Mouse (Mus musculus): Measurements from ENCODE around the gene Fez2.

Fez2 gene

DNA sequence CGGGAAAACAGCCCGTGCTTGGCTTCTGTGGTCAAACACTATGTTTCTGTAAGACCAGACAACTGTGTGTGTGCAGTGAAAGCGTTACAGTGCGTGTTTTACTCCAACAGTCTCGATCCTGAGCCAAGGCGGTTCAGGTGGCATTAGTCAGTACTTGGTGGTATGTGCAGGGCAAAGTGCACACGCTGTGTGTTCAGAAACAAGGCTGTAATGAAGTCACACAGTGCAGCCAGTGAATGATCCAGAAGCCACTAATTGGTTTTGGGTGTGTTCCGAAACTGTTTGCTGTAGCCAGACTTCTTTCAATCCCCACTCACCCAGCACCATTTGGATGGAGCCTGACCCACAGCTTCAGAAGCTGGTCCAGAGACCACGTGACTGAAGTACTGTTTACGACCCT lies 9.6 kb downstream of the Fez2 start:
- DNase-seq (ENCODE audit: extremely low read depth, low read depth, low spot score) = no peak

DNA sequence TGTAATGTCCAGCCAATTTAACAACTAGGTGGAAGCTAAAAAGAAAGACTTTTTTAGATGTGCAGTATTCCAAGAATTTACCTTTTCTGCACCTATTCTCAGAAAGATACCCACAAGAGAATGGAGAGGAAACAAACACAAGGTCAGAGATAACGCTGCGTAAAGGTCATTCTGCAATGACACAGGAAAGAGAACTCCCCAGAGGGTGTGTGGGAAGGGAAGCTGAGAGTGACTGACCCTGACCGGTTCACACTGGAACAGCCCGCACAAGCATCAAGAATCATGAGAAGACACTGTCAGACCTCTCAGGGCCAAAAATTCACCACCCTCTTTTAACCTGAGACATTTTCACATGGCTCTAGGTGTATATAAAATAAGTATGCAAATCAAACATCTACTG lies 10.4 kb downstream of the Fez2 start:
- DNase-seq (ENCODE audit: extremely low read depth, low read depth, low spot score) = no peak

DNA sequence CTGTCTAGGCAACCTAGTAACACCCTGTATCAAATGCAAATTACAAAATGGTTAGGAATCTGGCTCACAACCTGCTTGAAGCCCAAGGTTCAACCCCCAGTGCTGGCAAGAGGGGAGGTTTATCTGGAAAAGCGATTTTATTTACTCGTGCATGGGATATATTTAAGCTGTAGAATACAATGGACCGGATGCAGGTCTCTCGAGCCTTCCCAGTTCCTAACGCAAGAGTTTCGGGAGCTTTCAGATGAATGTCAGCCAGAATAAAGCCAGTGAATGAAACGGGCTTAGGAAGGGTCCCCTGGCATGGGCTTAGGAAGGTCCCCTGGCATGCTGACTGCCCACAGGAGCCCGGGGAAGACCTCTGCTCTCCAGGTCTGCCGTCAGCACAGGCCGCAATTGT lies 11.1 kb downstream of the Fez2 start:
- DNase-seq (ENCODE audit: extremely low read depth, low read depth, low spot score) = no peak

DNA sequence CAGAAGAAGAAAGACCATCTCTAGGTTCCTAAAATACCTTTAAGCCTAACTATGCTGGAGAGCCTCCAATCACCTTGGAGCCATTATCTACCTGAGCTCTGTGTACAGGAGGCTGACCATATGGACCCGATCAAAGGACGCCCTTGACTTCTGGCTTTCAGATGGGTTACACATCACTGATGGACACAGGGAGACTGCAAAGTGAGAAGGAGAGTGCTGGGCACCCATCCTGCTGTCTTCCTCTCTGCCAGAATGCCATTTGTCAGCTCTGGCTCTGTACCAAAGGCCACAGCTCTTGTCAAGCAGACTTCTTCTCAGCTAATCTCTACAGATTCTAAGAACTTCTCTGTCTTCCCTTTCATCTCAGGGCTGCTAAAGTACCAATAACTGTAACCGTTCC lies 12.6 kb downstream of the Fez2 start:
- no peak for DNase-seq (ENCODE audit: extremely low read depth, low read depth, low spot score)

DNA sequence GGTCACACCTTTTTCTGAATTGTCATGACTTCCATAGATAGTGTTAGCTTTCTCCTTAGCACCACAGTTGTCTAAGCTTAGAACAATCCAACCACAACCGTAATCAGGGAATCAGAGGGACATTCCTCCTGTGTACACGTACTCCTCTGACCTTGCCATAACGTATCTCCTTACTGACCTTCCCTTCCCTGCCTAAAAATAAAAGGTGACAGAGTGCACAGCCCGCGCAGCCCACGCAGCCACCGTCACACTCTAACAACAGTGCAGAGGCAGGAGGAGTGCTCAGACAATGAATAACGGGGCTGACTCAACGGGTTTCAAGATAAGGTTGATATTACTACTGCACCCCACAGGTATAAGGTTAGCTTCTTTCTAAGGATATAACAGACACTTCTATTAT lies 14.1 kb downstream of the Fez2 start:
- no peak for DNase-seq (ENCODE audit: extremely low read depth, low read depth, low spot score)

DNA sequence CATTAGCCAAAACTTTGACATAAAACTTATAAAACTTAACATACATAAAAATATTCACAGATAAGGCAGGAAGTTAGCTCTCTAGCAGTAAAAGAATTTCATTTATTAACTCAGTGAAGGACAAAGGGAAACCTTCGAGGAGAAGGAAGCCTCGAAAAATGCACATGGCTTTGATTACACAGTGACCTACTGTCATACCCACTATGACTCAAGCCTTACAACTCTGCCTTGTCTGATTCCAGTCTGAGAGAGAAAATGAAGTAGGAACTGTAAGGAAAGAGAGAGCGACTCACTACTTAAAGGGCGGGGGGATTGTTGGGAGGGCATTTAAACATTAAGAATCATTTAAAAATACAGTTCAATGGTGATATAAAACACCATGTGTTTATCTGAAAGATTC lies 14.7 kb downstream of the Fez2 start:
- DNase-seq (ENCODE audit: extremely low read depth, low read depth, low spot score) = no peak

DNA sequence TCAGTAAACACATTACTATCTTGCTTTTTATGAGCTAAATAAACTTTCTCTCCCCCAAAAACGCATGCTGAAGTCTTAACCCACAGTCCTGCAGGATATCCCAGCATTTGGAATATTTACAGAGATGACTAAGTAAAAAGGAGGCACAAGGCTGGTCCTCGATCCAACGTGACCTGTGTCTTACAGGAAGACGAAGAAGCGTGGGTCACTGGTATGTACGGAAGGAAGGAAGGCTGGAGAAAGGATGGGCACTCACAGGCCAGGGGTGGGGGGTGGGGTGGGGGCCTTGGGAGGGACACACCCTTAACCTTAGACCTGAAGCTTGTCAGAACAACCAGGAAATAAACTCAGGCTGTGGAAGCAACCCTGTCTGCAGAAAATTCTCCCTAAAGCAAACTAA lies 15.8 kb downstream of the Fez2 start:
- DNase-seq (ENCODE audit: extremely low read depth, low read depth, low spot score) = no peak

DNA sequence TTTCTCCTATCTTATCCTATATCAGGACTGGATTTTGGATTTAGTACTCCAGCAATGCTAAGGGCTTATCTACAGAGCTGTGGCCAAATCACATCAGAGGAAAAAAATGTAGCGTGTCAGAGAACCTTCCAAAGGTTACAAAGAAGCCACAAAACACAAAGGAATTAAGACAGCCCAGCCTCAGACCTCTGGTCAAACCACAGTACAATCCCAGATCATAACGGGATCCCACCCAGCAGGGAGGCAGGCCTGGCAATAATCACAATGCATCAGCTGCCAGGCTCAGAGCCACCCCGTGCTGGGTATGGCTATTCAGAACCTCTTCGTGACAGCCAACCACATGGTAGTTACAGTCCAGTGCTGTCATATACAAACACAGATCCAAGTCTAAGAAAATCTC lies 16.2 kb downstream of the Fez2 start:
- DNase-seq (ENCODE audit: extremely low read depth, low read depth, low spot score) = no peak

DNA sequence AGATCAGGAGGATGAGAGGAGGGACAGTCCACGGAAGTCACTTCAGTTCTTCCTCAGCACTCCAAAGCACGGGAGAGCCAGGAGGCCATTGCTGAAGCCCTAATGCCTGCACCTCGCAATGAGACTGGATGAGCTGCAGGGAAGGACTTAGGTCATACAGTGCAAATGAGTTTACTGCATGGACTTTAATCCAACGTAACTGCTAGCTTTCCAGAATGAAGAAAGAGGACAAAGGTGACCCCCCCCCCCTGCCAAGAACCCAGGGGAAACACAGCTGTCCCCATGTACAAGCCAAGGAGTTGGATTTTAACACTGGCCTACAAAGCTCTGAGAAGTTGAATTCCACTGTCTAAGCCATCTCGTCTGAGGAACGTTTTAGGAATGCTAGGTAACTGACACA lies 16.6 kb downstream of the Fez2 start:
- no peak for DNase-seq (ENCODE audit: extremely low read depth, low read depth, low spot score)

DNA sequence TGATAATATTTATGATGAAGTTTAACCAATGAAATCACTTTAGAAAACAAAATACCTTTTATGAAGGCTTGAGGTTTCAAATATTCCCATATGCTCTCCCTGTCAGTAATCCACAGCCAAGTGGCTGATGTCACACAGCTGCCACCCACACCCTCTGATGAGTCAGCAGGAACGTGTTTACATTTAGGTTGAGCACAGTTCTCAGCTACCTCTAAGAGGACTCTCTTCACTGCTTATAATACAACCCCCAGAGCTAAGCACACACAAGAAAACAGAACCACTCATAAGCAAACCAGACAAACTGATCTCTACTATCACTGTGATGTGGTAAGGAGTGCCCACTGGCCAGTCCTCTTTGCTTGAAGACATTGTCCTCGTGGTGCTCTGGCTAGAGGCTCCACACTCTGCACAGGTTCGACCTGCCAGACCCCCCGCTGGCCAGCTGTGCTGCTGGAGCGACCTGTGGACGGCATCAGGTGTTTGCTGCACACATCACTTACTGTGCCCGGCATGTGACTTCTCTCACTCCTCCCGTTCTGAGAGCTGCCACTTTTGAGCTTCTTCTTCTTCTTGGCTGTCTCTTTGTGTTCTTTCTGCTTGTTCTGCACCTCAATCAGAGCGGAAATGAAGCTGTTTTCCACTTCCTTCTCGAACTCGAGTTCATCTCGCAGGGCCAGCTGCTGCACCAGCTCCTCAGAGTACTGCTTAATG lies 17.7 kb downstream of the Fez2 start:
- no peak for DNase-seq (ENCODE audit: extremely low read depth, low read depth, low spot score)

DNA sequence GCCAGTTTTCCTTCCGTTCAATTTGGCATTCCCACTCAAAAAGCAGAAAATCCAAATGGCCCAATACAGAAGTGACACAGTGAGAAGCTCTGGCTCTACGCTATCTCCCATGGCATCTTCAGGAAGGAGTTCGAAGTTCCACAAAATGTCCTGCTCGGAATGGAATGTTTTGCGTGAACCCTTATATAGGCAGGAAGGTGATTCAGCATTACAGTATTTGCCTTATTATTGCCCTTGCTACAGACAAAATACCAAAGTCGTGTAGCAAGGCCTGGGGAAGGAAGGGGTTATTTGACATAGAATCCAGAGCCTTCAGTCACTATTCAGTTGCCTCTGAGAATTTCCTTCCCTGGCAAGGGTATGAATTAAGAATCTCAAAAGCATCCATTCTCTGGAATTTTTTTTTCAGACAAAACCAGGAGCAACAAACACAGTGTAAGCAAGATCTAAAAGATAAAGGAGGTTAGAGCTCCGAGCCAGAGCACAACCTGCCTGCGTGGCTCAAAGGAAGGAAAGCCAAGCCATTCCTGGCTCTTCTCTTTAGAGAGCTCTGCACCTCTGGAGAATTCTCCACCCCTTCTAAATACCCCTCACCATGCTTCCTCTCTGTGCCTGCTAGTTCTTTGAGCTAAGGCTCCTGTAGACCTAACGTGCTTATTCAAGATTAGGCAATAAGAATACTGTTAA lies 25.4 kb downstream of the Fez2 start:
- DNase-seq (ENCODE audit: extremely low read depth, low read depth, low spot score) = no peak

DNA sequence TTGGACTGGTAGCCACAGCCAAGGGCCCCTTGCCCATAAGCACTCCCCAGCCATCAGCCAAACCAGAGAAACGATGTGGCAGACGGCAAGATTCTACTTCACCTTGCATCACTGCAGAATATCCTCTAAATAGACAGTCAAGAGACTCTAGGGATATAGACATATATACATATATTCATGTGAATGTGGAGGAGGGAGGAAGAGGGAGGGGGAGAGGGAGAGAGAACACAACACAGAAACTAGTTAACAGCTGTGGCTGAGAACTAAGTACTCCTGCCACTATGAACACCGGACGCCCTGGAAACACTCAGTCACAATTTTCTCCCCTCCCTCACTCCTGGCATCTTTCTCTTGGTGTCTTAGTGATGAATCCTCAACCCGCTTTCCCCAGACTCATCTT lies 28.4 kb downstream of the Fez2 start:
- DNase-seq (ENCODE audit: extremely low read depth, low read depth, low spot score) = no peak

DNA sequence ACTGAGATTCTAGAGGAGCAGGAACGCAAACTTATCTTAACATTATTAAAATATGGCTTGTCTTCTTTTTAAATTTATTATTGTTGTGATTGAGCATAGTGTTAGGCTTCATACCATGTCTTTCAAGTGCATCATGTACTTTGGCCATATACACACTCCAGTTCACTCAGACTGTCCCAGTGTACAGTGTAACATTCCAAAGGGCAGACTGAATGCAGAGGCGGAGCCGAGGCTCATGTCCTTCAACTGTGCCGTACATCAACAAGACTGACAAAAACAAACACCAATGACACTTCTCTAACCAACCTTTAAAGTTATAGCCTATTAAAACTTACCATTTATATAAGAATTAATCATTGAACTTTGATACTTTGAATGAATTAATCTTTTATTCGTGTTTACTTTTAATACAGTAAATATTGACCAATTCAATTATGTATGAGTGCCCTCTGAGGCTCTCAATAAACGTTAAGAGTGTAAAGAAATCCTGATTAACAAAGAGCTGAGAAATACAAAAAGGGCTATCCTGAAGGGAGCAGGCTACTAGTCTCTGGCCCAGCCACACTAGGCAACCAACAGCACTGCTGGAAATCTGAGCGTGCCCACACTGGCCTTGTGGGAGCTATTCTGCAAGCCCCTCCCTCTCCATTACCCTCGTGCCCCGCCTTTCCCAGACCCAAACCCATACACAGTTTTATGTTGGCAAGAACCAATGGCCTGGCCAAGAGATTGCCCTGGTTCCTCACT lies 29.7 kb downstream of the Fez2 start:
- DNase-seq (ENCODE audit: extremely low read depth, low read depth, low spot score) = no peak

DNA sequence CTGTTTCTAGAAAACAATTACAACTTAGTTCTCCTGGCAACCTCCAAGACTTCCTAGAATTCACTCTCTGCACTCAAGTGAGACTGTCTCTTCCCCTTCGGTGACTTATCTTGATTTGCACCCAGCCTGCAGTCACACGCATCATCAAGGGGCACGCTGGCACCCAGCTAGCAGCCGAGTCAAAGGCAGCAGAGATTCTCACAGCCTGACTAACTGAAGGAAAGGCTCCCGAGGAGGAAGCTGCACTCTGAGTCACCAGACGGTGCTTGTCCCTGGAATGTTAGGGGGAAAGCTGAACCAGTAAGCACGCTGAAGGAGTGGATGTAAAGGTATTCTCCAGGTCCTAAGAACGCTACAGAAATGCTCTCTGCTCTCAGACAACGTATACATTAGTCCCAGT lies 30.3 kb downstream of the Fez2 start:
- no peak for DNase-seq (ENCODE audit: extremely low read depth, low read depth, low spot score)

DNA sequence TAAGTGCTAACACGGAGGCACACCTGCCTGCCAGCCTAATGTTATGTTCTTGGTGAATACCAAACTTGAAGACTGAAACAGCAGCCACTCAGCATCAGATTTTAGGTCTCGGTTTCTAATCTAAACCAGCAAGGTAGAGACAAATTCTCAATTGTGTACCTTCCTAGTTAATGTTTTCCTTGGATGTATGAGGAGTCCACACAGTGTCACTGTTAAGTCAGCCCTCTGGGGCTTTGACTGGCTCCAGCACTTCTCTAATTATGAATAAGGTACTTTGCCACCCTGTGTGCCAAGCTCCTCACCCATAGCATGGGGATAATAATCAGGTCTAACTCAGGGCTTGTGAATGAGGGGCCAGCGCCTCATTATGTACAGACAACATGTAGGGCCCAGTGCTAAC lies 35.6 kb downstream of the Fez2 start:
- DNase-seq (ENCODE audit: extremely low read depth, low read depth, low spot score) = no peak

DNA sequence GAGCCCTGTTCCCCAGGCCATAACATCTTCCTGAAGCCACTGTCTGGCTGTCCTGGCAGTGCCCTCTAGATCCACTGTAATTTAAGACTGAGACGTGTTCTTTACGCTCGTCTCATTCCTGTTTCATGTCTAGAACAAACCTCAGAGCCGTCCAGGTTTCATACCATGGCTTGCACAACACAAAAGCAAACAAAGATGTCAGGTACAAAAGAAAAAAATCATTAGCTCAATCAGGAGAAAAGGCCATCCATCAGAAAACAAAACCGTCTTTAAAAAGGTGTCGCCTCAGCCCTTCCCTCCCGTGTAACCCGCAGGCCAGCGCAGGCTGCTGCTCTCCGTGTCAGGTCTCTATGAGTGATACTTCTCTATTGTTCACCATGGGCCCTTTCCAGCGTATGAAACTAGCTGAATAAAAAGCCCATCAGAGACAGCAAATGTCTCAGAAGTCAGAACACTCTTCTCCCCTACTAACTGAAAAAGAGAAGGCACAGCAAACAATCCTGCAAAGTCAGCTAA lies 38.2 kb downstream of the Fez2 start:
- DNase-seq (ENCODE audit: extremely low read depth, low read depth, low spot score) = no peak

DNA sequence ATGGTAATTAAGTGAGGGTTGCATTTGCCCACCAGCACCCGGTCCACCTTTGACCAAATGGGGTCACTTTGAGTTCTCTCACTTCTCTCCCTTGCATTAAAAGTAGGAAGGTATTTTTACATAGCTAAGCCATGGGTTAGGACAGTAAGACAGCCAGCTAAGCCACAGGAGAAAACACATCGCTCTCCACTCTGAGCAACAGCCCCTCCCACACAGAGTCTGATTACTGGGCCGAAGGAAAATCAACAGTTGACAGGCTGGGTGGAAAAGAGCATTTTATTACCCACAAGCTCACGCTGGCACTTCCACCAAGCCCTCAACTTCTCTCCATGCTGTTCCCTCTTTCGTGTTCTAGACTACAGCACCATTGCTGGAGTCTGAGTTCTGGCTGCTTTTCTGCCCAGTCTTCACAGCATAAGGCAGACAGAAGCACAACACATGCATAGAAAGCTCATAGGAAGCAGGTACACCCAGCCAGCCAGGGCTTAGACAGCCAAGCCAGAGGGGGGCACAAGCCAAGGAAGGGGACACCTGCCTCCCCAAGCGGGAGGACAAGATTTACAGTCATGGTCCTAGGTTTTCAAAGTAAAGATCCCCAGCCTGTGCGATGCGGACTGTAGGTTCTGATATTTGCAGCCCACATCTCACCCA lies 38.7 kb downstream of the Fez2 start:
- no peak for DNase-seq (ENCODE audit: extremely low read depth, low read depth, low spot score)

DNA sequence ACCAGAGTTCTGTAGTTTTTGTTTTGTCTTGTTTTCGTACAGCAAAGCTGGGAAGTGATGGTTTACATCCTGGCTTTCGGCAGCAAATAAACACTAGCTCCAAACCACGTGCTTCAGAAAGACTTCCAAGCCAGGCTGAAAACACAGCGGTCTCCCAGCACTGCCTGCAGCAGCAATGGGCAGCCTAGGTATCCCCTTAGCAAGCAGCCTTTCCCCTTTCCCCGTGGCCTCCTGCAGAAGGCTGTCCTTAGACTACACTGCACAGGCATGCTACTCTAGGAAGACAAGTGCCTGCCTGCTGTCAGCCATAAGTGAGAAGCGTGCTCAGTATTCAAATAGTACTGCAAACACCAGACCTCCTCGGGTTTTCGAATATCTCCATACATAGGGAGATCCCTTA lies 41.4 kb downstream of the Fez2 start:
- DNase-seq (ENCODE audit: extremely low read depth, low read depth, low spot score) = no peak

DNA sequence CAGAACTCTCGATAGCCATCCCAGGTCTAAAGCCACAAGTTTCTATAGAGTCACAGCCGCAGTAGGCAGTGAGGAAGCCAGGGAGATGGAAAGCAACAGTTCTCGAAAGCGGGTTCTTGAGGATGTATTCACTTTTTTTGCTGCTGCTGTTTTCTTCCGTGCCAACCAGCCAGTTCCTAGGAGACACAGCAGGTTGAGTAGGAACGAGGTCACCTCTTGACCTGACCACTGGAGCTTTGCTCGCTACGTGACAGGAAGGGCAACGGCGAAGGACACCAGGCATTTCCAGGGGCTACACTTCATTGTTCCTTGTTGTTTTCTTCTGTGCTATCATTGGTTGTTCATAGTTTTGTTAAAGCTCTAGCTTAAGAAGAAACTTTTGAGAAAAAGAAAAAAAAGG lies 43.2 kb downstream of the Fez2 start:
- DNase-seq (ENCODE audit: extremely low read depth, low read depth, low spot score) = no peak

DNA sequence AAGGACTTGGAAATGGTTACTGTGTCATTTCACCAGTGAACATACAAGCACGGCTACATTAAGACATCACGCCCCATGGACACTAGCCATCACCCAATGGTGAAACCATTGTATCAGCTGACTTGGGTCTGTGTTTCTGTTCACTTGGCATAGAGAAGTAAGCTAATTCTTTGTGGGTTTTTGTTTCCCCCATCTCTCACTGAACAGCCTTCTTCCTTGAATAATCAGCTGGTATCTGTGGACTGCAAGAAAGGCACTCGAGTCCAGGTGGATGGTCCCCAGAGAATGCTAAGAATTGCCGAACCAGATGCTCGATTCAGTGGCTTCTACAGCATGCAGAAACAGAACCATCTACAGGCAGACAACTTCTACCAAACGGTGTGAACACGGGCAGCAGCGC lies 44.1 kb downstream of the Fez2 start:
- DNase-seq (ENCODE audit: extremely low read depth, low read depth, low spot score) = no peak

DNA sequence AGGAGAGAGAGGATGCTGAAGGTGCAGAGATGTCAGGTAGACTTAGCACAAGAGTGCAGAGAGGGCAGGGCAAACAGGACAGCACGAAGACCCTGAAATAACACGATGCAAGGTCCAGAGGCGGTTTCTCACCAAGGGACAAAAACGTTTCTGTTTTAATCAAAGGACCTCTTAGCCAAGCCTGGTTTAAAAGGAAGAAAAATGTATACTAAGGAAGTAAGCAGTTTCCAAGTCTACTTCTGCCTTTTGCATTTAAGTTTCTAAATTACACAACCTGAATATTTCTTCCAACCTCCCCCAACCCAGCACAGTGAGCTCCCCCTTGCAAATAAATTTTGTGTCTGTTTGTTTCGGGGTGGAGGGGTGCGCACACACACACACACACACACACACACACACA lies 44.8 kb downstream of the Fez2 start:
- DNase-seq (ENCODE audit: extremely low read depth, low read depth, low spot score) = no peak

DNA sequence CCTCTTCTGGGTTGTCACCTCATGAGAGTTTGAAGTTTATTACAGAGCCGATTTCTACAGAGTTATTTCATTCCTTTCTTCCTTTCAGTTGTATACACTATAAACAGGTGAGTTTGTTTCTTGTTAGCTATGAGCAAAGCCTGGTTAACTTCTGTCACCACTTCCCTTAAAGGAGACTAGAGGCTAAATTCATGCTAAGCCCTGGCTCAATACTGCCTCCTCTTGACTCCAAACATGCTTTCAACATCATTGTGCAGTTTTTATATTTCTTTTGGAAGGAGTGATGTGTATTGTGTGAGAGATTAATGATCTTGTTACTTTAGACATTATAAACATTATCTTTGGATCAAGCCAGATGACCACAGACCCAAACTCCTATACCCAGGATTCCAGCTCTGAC lies 47.5 kb downstream of the Fez2 start:
- DNase-seq (ENCODE audit: extremely low read depth, low read depth, low spot score) = no peak

Measured in fat pad, adult 2 months (tissue).